Mouse (Mus musculus): Measurements from ENCODE around the gene Otud7b.

- TF ChIP-seq POLR2A (IDR thresholded peaks at IDR 0.05; ENCODE audit: insufficient read depth, low read depth, low read length), result no peak
- no peak for TF ChIP-seq CTCF (IDR thresholded peaks at IDR 0.05; ENCODE audit: insufficient read depth, low read depth, low read length)
Measured at GRCm38 (mm10) chr3:96106151-96106550, 1.8 kb downstream of the Otud7b start.

Data from olfactory bulb, adult 2 months (tissue).